Mouse (Mus musculus) G1E (cell line): ENCODE measurements around the gene Caln1.

Experiments used
- CTCF ChIP-seq: IDR thresholded peaks from 2 replicates; pipeline ENCODE4 v1.5.1; 2012; ENCODE audit warnings: low read depth, low read length, inconsistent platforms, mixed read lengths
- GATA1 ChIP-seq: IDR thresholded peaks from 2 replicates; pipeline ENCODE4 v1.6.1; 2012; ENCODE audit warnings: borderline replicate concordance, low read length, inconsistent platforms, mixed read lengths
- GATA2 ChIP-seq: IDR thresholded peaks from 2 replicates; pipeline ENCODE4 v1.6.1; 2012; ENCODE audit warnings: low read depth, low read length, inconsistent platforms, borderline replicate concordance
- POLR2AphosphoS5 ChIP-seq: IDR thresholded peaks from 2 replicates; pipeline ENCODE4 v1.6.1; 2012; ENCODE audit warnings: low read depth, low read length, inconsistent platforms; ENCODE audit not compliant: insufficient replicate concordance
- TAL1 ChIP-seq: conservative IDR thresholded peaks from 2 replicates; pipeline ENCODE4 v1.6.1; 2012; ENCODE audit warnings: low read depth, low read length, inconsistent platforms, mixed read lengths

DNA sequence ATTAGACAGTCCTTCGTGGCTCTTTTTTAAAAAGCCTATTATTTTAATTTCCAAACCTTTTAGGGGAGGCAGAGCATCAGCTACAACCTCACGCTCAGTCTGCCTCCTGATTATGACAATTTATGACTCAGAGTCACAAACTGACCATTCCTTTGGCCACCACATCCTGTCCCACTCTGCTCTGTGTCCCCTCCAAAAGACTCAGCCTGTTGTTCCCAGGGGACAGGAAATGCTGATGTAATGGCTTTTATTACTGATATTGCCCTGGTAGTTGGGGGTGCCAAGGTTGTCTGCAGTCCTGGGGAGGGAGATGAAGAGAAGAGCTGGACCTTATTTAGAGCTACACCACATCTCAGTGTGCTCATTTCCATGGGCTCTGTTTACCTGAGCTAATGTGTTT, 23.4 kb upstream of the Caln1 start:
- TF ChIP-seq CTCF (no peak), GATA2 (no peak), GATA1 (no peak), POLR2AphosphoS5 (no peak), TAL1 (no peak)
